Mouse (Mus musculus) stomach, embryonic 16.5 days (tissue): ENCODE measurements around the gene Shoc2. TPM values are rescaled to one million over a fixed set of nuclear protein-coding genes. Genes with fewer than 3 reads are reported as not detected.
"Not testable (repeated sequence)": the region's sequence is repeated elsewhere in the genome, so short reads cannot be mapped to it uniquely, and the experiment has no call there.

Experiments
- ATAC-seq: fragments of 200-750 bp; cut with Nextera tagmentation; 2 replicates; pipeline ENCODE4 v1.8.0; 2017; ENCODE audit warnings: moderate number of reproducible peaks, moderate TSS enrichment; ENCODE audit not compliant: insufficient read depth, low FRiP score
- H3K27ac ChIP-seq: fragments of 300-500 bp; sonication (generic); 2 replicates; pipeline ENCODE4 v1.5.1; 2014; ENCODE audit warnings: low read length
- H3K27me3 ChIP-seq: fragments of 300-500 bp; sonication (generic); 2 replicates; pipeline ENCODE4 v1.6.1; 2014; ENCODE audit warnings: low read length, control low read depth, mixed read lengths; ENCODE audit not compliant: control insufficient read depth, insufficient read depth
- H3K36me3 ChIP-seq: fragments of 300-500 bp; sonication (generic); 2 replicates; pipeline ENCODE4 v1.6.1; 2014; ENCODE audit warnings: low read length; ENCODE audit not compliant: control insufficient read depth, insufficient read depth
- H3K4me1 ChIP-seq: fragments of 300-500 bp; sonication (generic); 2 replicates; pipeline ENCODE4 v1.6.1; 2014; ENCODE audit warnings: low read length, control low read depth, mixed read lengths; ENCODE audit not compliant: control insufficient read depth, insufficient read depth
- H3K4me2 ChIP-seq: fragments of 300-500 bp; sonication (generic); 2 replicates; pipeline ENCODE4 v1.6.1; 2014; ENCODE audit warnings: low read depth, low read length, mixed read lengths
- H3K4me3 ChIP-seq: fragments of 300-500 bp; sonication (generic); replicated peaks from 2 replicates; pipeline ENCODE4 v1.5.1; 2014; ENCODE audit warnings: mild to moderate bottlenecking, low read length
- H3K9ac ChIP-seq: fragments of 300-500 bp; sonication (generic); 2 replicates; pipeline ENCODE4 v1.6.1; 2014; ENCODE audit warnings: low read length
- H3K9me3 ChIP-seq: fragments of 300-500 bp; sonication (generic); replicated peaks from 2 replicates; pipeline ENCODE4 v1.6.1; 2016; ENCODE audit warnings: low read length, control low read depth; ENCODE audit not compliant: control insufficient read depth
- WGBS: fragments of 180-500 bp; shearing (Covaris S2); extraction: QIAGEN DNeasy Blood & Tissue Kit; methylation state at CpG from one replicate; pipeline ENCODE4 v1.1.7; 2014; 5-methylcytosine and 5-hydroxymethylcytosine counted together
- polyA plus RNA-seq: library from polyadenylated mRNA; unstranded; fragments of >200 nt; fragmentation: Nextera tagmentation; extraction: Ambion mirVana; gene quantifications from 2 replicates; pipeline ENCODE4 v1.2.1, GENCODE M21; 2015

Gene Shoc2
- polyA plus RNA-seq, 1 experiment from 2014 or later = 51.7 TPM

DNA sequence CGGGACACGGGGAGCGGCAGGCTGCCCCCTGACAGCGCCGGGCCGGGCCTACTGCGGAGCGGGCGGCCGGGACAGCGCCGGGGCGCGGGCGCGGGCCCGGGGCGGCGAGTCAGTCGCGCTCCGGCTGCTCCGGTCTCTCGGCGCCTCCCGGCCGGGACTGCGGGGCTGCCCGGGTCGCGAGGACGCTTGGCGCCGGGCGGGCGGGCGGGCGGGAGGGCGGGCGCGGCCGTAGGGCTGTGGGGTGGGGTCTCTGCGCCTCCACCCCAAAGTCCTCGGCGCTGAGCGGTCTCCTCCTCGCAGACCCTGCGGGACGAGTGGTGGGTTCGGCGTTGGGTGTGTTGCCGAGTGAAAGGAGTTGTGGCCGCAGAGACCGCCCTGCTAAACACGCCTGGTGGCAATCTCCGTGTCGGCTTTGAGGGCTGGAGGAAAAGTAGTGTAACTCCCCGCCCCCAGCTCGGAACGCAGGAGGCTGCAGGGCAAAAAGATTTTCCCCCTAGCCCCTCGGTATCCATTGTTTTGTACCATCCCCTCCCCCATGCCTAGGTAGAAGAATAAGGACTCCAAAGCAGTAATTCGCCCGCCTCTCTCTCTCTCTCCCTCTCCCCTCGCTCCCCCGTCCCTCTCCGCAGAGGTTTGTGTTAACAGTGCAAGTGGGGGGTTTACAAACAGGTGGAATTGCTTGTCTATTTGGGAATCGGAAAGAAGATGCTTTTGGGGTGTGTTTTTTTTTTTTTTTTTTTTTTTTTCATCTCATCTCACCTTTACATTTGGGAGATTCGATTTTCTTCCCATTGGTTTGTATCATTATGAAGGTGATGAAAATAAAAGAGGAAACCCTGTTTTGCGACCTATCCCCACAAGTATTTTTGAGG, 1.3 kb downstream of the Shoc2 start:
- ATAC-seq = 0 out of 2 replicates have a peak, but pooled peaks have one; percentile 0
- Histone ChIP-seq H3K4me1 (peaks cover 21% of the 10 kb centered on the region), H3K4me3 (peak overlapping the region; percentile 86), H3K9me3 (no peaks in the 10 kb centered on the region), H3K27ac (peak overlapping the region; percentile 97), H3K4me2 (peak overlapping the region; percentile 71), H3K27me3 (no peaks in the 10 kb centered on the region), H3K36me3 (no peaks in the 10 kb centered on the region), H3K9ac (peak overlapping the region; percentile 97)
- under 1% methylated on average over 52 of the region's 69 CpGs for WGBS

- Histone ChIP-seq H3K9ac (no peak overlapping the region), H3K9me3 (no peaks in the 10 kb centered on the region), H3K4me2 (no peak overlapping the region), H3K27ac (no peak overlapping the region), H3K4me1 (no peaks in the 10 kb centered on the region), H3K4me3 (no peak overlapping the region), H3K36me3 (no peaks in the 10 kb centered on the region), H3K27me3 (no peaks in the 10 kb centered on the region)
- 88% methylated on average over 2 of the region's 2 CpGs for WGBS
- ATAC-seq = no peak
Observed at GRCm38 (mm10) chr19:53957513-53957912, 13.4 kb downstream of the Shoc2 start.

DNA sequence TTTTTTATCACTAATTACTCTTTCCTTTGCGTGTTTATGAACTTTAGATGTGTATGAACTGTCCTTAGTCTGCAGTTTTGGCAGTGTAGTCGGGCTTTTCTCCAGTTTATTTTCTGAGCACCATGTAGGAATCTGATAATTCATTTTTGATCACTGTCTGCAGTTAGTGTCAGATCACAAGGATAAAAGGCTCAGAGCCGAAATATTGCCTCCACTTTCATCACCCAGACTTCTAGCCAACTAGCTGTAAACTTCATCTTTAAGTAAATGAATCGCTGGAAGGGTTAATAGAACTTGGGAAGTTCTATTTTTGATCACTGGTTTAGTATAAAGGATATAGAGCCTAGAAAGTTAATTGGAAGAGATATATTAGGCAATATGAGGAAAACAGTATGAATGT, 18.4 kb downstream of the Shoc2 start:
- WGBS = 79% methylated on average over 4 of the region's 4 CpGs
- Histone ChIP-seq H3K4me3 (no peak overlapping the region), H3K27me3 (no peaks in the 10 kb centered on the region), H3K9me3 (no peaks in the 10 kb centered on the region), H3K4me1 (no peaks in the 10 kb centered on the region), H3K9ac (no peak overlapping the region), H3K36me3 (no peaks in the 10 kb centered on the region), H3K27ac (no peak overlapping the region), H3K4me2 (no peak overlapping the region)
- no peak for ATAC-seq

GRCm38 (mm10) chr19:53964347-53964746, 20.2 kb downstream of the Shoc2 start:
- H3K4me2 ChIP-seq, H3K9ac ChIP-seq, ATAC-seq, H3K27ac ChIP-seq, H3K4me3 ChIP-seq, H3K36me3 ChIP-seq, H3K9me3 ChIP-seq, H3K4me1 ChIP-seq, H3K27me3 ChIP-seq: not testable (repeated sequence)
- WGBS = 93% methylated on average over 3 of the region's 3 CpGs

- Histone ChIP-seq H3K27me3 (no peaks in the 10 kb centered on the region), H3K9ac (no peak overlapping the region), H3K36me3 (no peaks in the 10 kb centered on the region), H3K4me3 (no peak overlapping the region), H3K9me3 (no peaks in the 10 kb centered on the region), H3K4me2 (no peak overlapping the region), H3K4me1 (no peaks in the 10 kb centered on the region), H3K27ac (no peak overlapping the region)
- WGBS = 81% methylated on average over 10 of the region's 10 CpGs
- no peak for ATAC-seq
Observed at GRCm38 (mm10) chr19:53964910-53965633, 21.0 kb downstream of the Shoc2 start.

DNA sequence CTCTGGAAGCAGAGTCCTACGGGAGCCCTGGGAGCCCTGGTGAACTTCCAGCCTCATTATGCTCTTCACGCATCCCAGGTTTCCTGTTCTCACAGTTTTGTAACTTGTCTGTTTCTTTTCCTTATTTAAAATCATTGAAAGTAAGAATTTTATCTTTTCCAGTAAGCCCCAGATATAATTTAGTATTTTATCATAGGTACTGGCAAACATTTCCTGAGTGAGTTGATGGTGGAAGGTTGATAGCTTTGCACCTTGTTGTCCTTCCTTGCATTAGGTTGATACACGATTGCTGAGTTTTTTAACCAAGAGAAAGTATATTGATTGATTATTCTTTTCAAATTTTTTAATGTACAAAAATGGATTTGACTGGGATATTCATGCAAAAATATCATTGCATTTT, 25.1 kb downstream of the Shoc2 start:
- no peak overlapping the region for H3K4me2 ChIP-seq
- H3K4me3 ChIP-seq = no peak overlapping the region
- H3K27me3 ChIP-seq = no peaks in the 10 kb centered on the region
- no peak for ATAC-seq
- no peak overlapping the region for H3K9ac ChIP-seq
- no peak overlapping the region for H3K27ac ChIP-seq
- no peaks in the 10 kb centered on the region for H3K4me1 ChIP-seq
- H3K36me3 ChIP-seq = no peaks in the 10 kb centered on the region
- no peaks in the 10 kb centered on the region for H3K9me3 ChIP-seq
- WGBS = 79% methylated on average over 3 of the region's 3 CpGs

GRCm38 (mm10) chr19:53971938-53972337, 27.8 kb downstream of the Shoc2 start:
- 72% methylated on average over 7 of the region's 7 CpGs for WGBS
- no peak overlapping the region for H3K4me3 ChIP-seq
- no peak overlapping the region for H3K27ac ChIP-seq
- peaks cover 5% of the 10 kb centered on the region; the same call in 1 of the 2 replicates for H3K36me3 ChIP-seq
- no peak for ATAC-seq
- H3K4me1 ChIP-seq = no peaks in the 10 kb centered on the region
- no peaks in the 10 kb centered on the region for H3K27me3 ChIP-seq
- no peaks in the 10 kb centered on the region for H3K9me3 ChIP-seq
- no peak overlapping the region for H3K9ac ChIP-seq
- no peak overlapping the region for H3K4me2 ChIP-seq

DNA sequence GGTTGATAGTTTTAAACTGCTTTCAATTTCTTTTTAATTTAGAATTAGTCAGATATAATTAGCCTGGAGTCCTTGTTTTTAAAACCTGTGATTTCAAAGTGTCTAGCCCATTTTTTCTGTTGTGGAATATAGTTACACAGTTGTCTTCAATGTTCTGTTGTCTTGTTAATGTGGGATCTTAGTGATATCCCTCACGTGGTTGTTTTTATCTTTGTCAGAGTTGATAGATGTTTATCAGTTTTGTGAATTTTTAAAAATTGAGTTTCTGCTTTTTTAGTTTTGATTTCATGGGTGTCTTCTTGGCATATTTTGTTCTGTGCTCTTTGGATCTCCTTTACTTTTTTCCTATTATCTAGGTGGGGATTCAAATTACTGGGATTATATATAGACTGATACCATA, 29.6 kb downstream of the Shoc2 start:
- no peak for ATAC-seq
- H3K4me3 ChIP-seq = no peak overlapping the region
- WGBS = 75% methylated on average over 1 of the region's 1 CpGs

GRCm38 (mm10) chr19:53982041-53982440, 37.9 kb downstream of the Shoc2 start:
- Histone ChIP-seq H3K4me2 (no peak overlapping the region), H3K27me3 (no peaks in the 10 kb centered on the region), H3K9ac (no peak overlapping the region), H3K4me3 (no peak overlapping the region), H3K9me3 (no peaks in the 10 kb centered on the region), H3K36me3 (no peaks in the 10 kb centered on the region), H3K27ac (peak overlapping the region; percentile 56), H3K4me1 (peaks cover 7% of the 10 kb centered on the region; the same call in 1 of the 2 replicates)
- WGBS = 53% methylated on average over 3 of the region's 3 CpGs
- no peak for ATAC-seq

More for the DNA sequence above, 29.6 kb downstream of the Shoc2 start:
- peaks cover 6% of the 10 kb centered on the region; the same call in 1 of the 2 replicates for H3K36me3 ChIP-seq
- H3K27me3 ChIP-seq = no peaks in the 10 kb centered on the region
- no peak overlapping the region for H3K9ac ChIP-seq
- H3K4me1 ChIP-seq = no peaks in the 10 kb centered on the region
- H3K4me2 ChIP-seq = no peak overlapping the region
- H3K27ac ChIP-seq = no peak overlapping the region
- H3K9me3 ChIP-seq = no peaks in the 10 kb centered on the region
